Mouse (Mus musculus) kidney, postnatal 4 days (tissue): Measurements from ENCODE around the gene Rbx1.
"Not testable (repeated sequence)": the region's sequence is repeated elsewhere in the genome, so short reads cannot be mapped to it uniquely, and the experiment has no call there.

ENCODE experiments used
- DNase-seq, 2 experiments: peaks; one replicate each; pipeline ENCODE4 v3.0.0; 2021; ENCODE audit warnings: mixed read lengths in 2 of 2

Rbx1 gene

GRCm38 (mm10) chr15:81465901-81466737 is at the start of gene Rbx1:
TSS of gene Rbx1 (plus strand) at chr15:81466296.
- DNase-seq, result peak; percentile 99 to 100

DNA sequence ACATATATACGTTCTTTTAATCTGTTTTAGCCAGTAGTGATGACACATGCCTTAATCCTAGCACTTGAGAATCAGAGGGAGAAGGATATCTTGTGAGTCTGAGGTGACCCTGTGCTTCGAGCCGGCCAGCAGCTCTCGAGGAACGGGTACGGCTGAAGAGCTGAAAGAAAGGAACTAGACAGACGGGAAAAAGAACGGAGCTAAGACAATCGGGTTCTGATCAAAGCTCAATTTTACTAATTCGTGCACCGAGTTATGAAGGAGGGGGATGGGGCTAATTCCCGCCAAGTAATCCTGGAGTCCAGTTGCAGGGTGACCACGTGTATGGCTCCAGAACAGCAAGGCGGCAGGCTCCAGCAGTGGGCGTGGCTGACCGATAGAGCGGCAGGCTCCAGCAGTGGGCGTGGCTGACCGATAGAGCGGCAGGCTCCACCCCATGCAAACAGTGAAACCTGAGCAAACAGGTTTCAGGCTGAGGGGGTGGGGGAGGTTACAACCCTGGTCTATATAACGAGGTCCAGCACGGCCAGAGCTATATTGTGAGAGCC is 49.3 kb upstream of the Rbx1 start:
- peak; percentile 83 to 91 for DNase-seq

DNA sequence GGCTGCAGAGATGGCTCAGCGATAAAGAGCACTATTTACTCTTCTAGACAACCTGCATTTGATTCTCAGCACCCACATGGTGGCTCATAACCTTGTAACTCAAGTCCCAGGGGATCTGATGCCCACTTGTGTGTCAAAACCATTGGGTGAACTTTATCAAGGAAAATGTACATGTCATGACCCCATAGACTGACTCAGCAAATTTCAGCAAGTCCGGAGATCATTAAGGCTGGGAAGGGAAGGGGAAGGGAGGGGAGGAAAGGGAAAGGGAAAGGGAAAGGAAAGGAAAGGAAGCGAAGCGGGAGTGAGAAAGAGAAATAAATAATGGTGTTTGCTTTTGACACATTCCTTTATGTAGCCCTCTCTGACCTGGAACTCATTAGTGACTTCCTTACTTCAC is 48.0 kb upstream of the Rbx1 start:
- DNase-seq, result no peak

- DNase-seq, result peak in 1 of 2 experiments; percentile 15
Observed at GRCm38 (mm10) chr15:81421454-81421853, 44.6 kb upstream of the Rbx1 start.

GRCm38 (mm10) chr15:81422156-81422681 is 43.9 kb upstream of the Rbx1 start:
- DNase-seq, result peak in 1 of 2 experiments; percentile 39

DNA sequence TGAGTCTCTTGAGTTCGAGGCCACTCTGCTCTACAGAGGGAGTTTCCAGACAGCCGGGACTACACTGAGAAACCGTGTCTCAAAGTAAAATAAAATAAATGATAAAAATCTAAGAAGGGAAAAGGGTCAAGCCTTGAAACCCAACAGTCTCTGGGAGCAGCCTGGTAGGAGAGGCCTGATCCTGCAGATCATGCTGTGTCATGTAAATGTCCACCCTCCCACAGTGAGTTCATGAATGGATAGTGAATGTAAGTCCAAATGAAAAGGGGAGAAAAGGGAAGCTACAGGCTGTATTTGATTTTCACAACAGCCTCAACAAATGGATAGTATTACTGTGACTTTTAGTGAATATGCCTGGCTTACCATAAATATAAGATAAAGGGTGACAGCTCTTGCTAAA is 40.8 kb upstream of the Rbx1 start:
- no peak for DNase-seq

- DNase-seq, result no peak
Observed at GRCm38 (mm10) chr15:81427947-81428346, 38.1 kb upstream of the Rbx1 start.

- no peak for DNase-seq
Observed at GRCm38 (mm10) chr15:81431195-81431594, 34.9 kb upstream of the Rbx1 start.

DNA sequence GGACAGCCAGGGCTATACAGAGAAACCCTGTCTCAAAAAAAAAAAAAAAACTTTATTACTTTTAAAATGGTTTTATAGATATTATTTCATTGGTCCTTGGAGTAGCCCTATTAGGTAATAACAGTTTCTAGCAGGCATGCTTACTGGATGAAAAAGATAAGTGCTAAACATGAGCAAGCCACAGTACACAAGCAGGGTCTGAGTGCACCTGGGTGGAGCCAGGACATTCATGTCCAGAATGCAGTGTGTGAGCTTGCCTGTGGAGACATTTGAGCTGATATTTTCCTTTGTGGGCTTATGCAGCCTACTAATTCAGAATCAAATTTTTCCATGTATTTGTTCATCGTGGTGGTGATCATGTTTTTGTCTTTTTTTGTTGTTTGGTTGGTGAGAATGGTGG is 27.8 kb upstream of the Rbx1 start:
- DNase-seq, result no peak

- DNase-seq, result no peak
Observed at GRCm38 (mm10) chr15:81439236-81439635, 26.9 kb upstream of the Rbx1 start.

DNA sequence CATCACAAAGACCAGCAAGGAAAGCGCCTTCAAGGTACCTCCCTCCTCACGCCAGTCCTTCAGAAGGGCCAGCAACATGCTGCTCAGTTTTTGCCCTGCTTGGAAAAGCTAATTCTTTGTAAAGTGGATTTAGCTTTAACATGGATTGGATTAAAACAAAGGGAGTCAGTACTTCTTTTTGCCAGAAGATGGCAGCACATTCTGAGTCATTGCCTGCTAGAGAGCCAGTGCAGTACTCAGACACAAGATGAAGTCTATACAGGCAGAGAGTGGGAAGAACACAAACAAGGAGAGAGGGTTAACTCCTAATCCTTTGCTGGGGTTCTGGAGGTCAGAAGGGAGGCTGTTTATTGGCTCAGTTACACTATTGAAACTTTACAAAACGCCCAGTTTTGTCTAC is 17.6 kb upstream of the Rbx1 start:
- peak; percentile 30 to 50 for DNase-seq

DNA sequence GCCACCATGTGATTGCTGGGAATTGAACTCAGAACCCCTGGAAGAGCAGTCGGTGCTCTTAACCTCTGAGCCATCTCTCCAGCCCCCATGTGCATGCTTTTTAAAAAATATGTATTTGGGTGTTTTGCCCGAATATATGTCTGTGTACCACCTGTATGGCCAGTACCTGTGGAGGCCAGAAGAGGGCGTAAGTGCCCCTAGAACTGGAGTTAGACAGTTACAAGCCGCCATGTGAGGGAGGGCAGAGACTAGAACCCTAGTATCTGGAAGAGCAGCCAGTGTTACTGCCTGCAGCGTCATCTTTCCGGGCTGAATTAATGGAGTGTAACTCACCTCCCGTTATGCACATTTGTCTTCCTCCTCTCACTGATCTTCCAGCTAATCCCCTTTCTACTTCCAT is 4.6 kb upstream of the Rbx1 start:
- DNase-seq, result no peak

DNA sequence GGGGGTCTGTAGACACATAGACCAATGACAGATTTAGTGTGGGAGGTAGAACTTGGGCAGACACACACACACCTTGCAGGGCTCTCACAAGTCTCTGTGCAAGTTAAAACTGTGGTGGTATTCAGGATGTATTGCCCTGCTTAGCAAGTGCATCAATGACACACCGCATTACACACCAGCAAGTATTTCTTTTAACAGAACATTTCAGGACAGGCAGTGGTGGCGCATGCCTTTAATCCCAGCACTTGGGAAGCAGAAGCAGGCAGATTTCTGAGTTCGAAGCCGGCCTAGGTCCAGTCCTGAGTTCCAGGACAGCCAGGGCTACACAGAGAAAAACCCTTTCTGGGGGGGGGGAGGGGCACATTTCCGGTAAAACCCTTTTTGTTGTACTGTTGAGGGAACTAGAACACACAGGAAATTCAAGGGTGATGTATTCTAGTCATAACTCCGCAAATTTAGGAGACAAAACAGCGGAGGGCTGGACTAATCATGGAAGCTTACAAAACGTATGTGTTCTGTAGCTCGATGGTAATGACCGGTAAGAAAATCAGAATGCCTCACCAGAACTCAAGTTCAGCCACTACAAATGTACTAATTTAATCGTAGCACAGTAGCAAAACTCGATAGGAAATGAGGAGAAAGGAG is 958 bp upstream of the Rbx1 start:
- no peak for DNase-seq

- DNase-seq, result no peak
Observed at GRCm38 (mm10) chr15:81466738-81467113, 630 bp downstream of the Rbx1 start.

GRCm38 (mm10) chr15:81470735-81471134 is 4.6 kb downstream of the Rbx1 start:
- DNase-seq, result no peak

DNA sequence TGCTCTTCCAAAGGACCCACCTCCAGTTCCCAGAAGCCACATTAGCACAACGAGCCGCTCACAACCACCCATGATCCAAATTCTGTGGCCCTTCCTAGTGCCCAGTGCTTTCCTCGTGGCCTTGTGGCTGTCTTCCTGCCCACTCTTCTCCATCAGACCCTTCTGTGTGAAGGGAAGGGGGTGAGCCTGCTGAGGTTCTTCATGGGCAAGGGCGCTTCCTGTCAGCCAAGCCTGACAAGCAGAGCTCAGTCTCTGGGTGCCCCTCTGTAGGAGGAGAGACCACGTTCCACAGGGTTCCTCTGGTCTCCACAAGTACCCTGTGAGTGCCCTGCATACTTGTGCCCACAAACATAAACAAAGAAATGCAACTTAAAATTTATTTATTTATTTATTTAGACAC is 6.2 kb downstream of the Rbx1 start:
- no peak for DNase-seq

DNA sequence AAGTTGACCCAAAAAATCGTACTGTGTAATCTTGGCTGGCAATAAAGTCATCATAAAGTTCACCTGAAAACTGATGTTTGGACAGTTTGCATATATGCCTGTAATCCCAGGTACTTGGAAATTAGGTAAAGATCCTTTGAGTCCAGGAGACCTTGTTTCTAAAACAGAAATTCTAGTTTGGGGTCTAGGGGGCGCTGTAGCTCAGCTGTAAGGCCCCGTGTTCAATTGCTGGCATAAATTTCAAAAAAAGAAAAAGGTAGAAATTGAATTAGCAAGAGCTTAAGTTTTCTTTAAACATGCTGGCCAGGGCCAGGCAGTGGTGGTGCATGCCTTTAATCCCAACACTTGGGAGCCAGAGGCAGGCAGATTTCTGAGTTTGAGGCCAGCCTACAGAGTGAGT is 9.6 kb downstream of the Rbx1 start:
- peak; percentile 31 to 57 for DNase-seq

GRCm38 (mm10) chr15:81476597-81476996 is 10.5 kb downstream of the Rbx1 start:
- DNase-seq, result peak; percentile 26 to 44

DNA sequence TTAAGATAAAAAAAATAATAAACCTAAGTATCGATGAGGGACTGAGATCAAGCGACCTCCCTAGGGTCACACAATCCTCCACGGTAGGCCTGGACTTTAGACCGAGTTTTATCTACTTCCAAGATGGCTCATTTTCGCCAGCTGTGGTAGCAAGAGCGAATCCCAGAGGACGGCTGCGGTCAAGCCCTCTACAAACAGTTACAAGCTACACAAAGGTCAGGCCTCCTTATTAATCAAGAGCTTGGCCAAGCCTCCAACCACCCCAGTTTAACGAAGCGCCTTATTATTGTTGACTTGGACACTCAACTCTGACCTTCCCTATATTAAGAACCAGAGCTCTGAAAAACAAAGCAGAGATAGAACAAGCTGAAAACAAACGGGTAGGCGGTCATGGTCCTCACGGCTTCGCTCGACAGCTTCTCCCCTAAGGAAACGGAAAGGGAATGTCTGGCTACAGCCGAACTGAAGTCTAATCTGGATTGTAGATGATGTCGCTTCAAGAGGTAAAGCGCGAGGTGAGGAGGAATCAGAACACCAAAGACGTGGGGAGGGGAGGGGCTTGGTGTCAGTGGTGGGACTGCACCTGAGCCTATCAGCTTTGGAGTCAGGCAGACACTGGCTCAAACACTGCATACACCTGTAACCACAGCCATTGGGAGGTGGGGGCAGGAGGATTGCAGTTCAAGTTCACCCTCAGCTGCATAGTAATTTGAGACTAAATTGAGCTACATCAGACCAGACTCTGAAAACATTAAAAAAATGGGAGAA is 13.5 kb downstream of the Rbx1 start:
- DNase-seq, result peak; percentile 47 to 63

GRCm38 (mm10) chr15:81480284-81480683 is 14.2 kb downstream of the Rbx1 start:
- DNase-seq, result not testable (repeated sequence)

DNA sequence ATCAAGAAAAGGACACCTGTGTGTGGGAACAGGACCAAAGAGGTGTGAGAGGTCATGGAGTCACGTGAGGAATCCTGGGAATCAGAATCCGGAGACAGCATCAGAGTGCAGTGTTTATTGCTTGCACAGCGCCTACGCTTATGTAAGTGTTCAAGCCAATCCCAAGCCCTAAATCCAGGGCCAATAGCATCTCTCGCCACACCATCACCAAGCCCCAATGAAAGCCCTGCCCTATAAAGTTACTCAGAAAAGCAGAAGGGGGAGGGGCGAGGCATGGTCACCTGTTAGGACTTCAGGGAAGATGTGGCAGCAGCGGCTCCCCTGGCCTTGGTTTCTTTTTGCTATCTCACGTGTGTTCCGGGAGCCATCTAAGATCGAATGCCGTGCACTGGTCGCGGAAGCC is 14.9 kb downstream of the Rbx1 start:
- DNase-seq, result peak; percentile 49 to 61

GRCm38 (mm10) chr15:81482966-81483365 is 16.9 kb downstream of the Rbx1 start:
- DNase-seq, result no peak

DNA sequence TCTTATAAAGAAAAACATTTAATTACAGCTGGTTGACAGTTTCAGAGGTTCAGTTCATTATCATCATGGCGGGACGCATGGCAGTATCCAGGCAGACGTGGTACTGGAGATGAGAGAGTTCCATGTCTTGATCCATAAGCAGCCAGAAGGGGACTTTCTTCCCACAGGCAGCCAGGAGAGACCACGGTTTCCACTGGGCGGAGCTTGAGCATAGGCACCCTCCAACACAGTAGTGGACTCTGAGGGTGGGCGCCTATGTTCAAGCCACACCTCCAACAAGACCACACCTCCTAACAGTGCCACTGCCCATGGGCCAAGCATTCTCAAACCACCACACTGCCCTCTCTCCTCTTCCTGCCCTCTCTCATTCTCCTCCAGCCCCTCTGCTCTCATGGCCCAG is 17.6 kb downstream of the Rbx1 start:
- DNase-seq, result no peak
